Mouse (Mus musculus) ZHBTc4 (cell line): ENCODE data around the gene Slc35g1.
A peak's percentile ranks its signal among the peaks of the same experiment; 100 is the strongest.

Experiments
- DNase-seq: peaks from one replicate; pipeline ENCODE4 v3.0.0-alpha.2; 2011; ENCODE audit warnings: low read depth, low spot score

Gene Slc35g1

GRCm38 (mm10) chr19:38395701-38396632 is at the start of gene Slc35g1:
TSS of gene Slc35g1 (plus strand) at chr19:38395980.
- peak; percentile 91 for DNase-seq

GRCm38 (mm10) chr19:38348271-38349012 is 47.3 kb upstream of the Slc35g1 start:
- peak; percentile 98 for DNase-seq

GRCm38 (mm10) chr19:38349013-38349341 is 46.8 kb upstream of the Slc35g1 start:
- DNase-seq, result peak; percentile 68

- peak; percentile 30 for DNase-seq
These were observed 44.6 kb upstream of the Slc35g1 start for GRCm38 (mm10) chr19:38351202-38351601.

GRCm38 (mm10) chr19:38351728-38352127 is 44.1 kb upstream of the Slc35g1 start:
- no peak for DNase-seq

GRCm38 (mm10) chr19:38352495-38353130 is 43.2 kb upstream of the Slc35g1 start:
- peak; percentile 84 for DNase-seq

- DNase-seq, result no peak
These were observed 41.5 kb upstream of the Slc35g1 start for GRCm38 (mm10) chr19:38354279-38354678.

GRCm38 (mm10) chr19:38354819-38355360 is 40.9 kb upstream of the Slc35g1 start:
- peak; percentile 90 for DNase-seq

GRCm38 (mm10) chr19:38356211-38356828 is 39.5 kb upstream of the Slc35g1 start:
- DNase-seq, result no peak

- DNase-seq, result no peak
These were observed 37.7 kb upstream of the Slc35g1 start for GRCm38 (mm10) chr19:38357956-38358623.

GRCm38 (mm10) chr19:38359287-38359686 is 36.5 kb upstream of the Slc35g1 start:
- DNase-seq, result no peak

- DNase-seq, result no peak
These were observed 33.9 kb upstream of the Slc35g1 start for GRCm38 (mm10) chr19:38361850-38362249.

GRCm38 (mm10) chr19:38363358-38363757 is 32.4 kb upstream of the Slc35g1 start:
- DNase-seq, result no peak

GRCm38 (mm10) chr19:38363879-38364659 is 31.7 kb upstream of the Slc35g1 start:
- DNase-seq, result peak; percentile 65

- DNase-seq, result no peak
These were observed 30.7 kb upstream of the Slc35g1 start for GRCm38 (mm10) chr19:38364939-38365614.

GRCm38 (mm10) chr19:38372460-38373102 is 23.2 kb upstream of the Slc35g1 start:
- no peak for DNase-seq

GRCm38 (mm10) chr19:38373371-38373770 is 22.4 kb upstream of the Slc35g1 start:
- DNase-seq, result no peak

- DNase-seq, result peak; percentile 54
These were observed 12.0 kb upstream of the Slc35g1 start for GRCm38 (mm10) chr19:38383769-38384168.

- peak; percentile 68 for DNase-seq
These were observed 8.8 kb upstream of the Slc35g1 start for GRCm38 (mm10) chr19:38387021-38387420.
